ENCODE assay signal across 10 mouse cellular contexts in the genomic region with DNA sequence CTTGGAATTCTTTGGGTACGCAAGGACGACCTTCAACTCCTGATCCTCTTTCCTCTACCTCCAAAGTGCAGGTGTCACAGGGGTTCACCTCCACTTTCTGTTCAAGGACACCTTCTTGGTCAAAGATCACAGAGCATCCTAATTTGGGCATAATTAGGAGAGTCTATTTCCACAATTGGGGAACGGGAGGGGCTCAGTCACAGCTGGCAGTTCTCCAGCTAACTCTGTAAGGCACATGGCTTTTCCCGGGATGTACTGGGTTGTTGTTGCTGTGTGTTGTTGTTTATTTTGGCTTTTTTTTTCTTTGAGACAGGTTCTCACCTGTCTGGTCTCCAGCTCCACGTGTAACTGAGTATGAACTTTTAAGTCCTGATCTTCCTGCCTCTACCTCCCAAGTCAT. TPM values are rescaled to one million over a fixed set of nuclear protein-coding genes. Genes with fewer than 3 reads are reported as not detected.
DNase-seq lines count a peak whose midpoint lies in the region; ATAC-seq and TF ChIP-seq lines count a peak whose summit lies in the region.
"Had no signal": no experiment of that assay in that cellular context is flagged by ENCODE, and none has a peak within 500 bp of the region (broad histone marks: within the 10 kb centered on the region; RNA-seq: fewer than 3 reads in every experiment).

No protein-coding gene starts in this region.

- peak overlapping the region; percentile 85 for H3K4me2 ChIP-seq in hindbrain, embryonic 13.5 days
- peak overlapping the region; percentile 95 for H3K4me2 ChIP-seq in liver, postnatal 0 days (ENCODE audit: low read depth, low read length)

- no peak for ATAC-seq in hindbrain, embryonic 13.5 days (ENCODE audit: low FRiP score)
- ATAC-seq in liver, postnatal 0 days = no peak
- no peak for ATAC-seq in megakaryocyte progenitor cell, adult 5-6 weeks (replicated peaks; ENCODE audit: poor library complexity)

- H3K9ac ChIP-seq in hindbrain, embryonic 13.5 days = peak overlapping the region; percentile 72; the same call in 1 of the 2 replicates
- no peak overlapping the region; the same call in 1 of the 2 replicates for H3K9ac ChIP-seq in liver, postnatal 0 days (replicated peaks)

- peaks cover 13% of the 10 kb centered on the region for H3K4me1 ChIP-seq in hindbrain, embryonic 13.5 days (replicated peaks)
- H3K4me1 ChIP-seq in liver, postnatal 0 days (ENCODE audit: insufficient read depth) = 0 out of 2 replicates have a peak, but pooled peaks cover 6% of the 10 kb centered on the region

- peaks cover 32% of the 10 kb centered on the region for H3K27me3 ChIP-seq in hindbrain, embryonic 13.5 days
- peaks cover 7% of the 10 kb centered on the region; the same call in 1 of the 2 replicates for H3K27me3 ChIP-seq in liver, postnatal 0 days (ENCODE audit: insufficient read depth, low read length)

- no peak for DNase-seq in gastrocnemius, adult 2 months
- no peak for DNase-seq in gastrocnemius, adult 8-10 months (ENCODE audit: low spot score in 2 of 2)
- peak; percentile 32 for DNase-seq in MN1 (ENCODE audit: low spot score)
- no peak for DNase-seq in liver, postnatal 0 days
- DNase-seq in right cerebral cortex, postnatal 25 days = no peak
- no peak for DNase-seq in c-Kit-positive CD71-positive TER-119-positive erythroid progenitor cells, embryonic 14.5 days (ENCODE audit: low spot score)

- peak overlapping the region; percentile 79 for H3K4me3 ChIP-seq in gastrocnemius, adult 2 months
- H3K4me3 ChIP-seq in hindbrain, embryonic 13.5 days = peak overlapping the region; percentile 48
- peak overlapping the region; percentile 62 for H3K4me3 ChIP-seq in liver, postnatal 0 days (ENCODE audit: low read depth, low read length)
- H3K4me3 ChIP-seq: myocyte had no signal

- no peaks in the 10 kb centered on the region for H3K36me3 ChIP-seq in hindbrain, embryonic 13.5 days
- no peaks in the 10 kb centered on the region for H3K36me3 ChIP-seq in liver, postnatal 0 days (replicated peaks; ENCODE audit: insufficient read depth, low read length)

- peak overlapping the region; percentile 82 for H3K27ac ChIP-seq in gastrocnemius, adult 2 months
- H3K27ac ChIP-seq in hindbrain, embryonic 13.5 days = no peak overlapping the region
- H3K27ac ChIP-seq in liver, postnatal 0 days (ENCODE audit: low read depth) = no peak overlapping the region

- no peak for TF ChIP-seq EP300 in liver, postnatal 0 days (IDR thresholded peaks at IDR 0.05; ENCODE audit: low read depth)

- no peaks in the 10 kb centered on the region for H3K9me3 ChIP-seq in hindbrain, embryonic 13.5 days
- no peaks in the 10 kb centered on the region for H3K9me3 ChIP-seq in liver, postnatal 0 days (ENCODE audit: low read length)

- TF ChIP-seq CTCF in gastrocnemius, adult 2 months (IDR thresholded peaks at IDR 0.05) = no peak
- no peak for TF ChIP-seq CTCF in liver, postnatal 0 days (IDR thresholded peaks at IDR 0.05; ENCODE audit: low read depth)

- 39% methylated on average over 5 of the region's 5 CpGs for WGBS in hindbrain, embryonic 13.5 days
- 52% methylated on average over 5 of the region's 5 CpGs for WGBS in liver, postnatal 0 days (ENCODE audit: insufficient replicate concordance)

- intact Hi-C loops in gastrocnemius, adult 2 months (cut with DNase I) = no loop called here

RNA-seq across cellular contexts. Expression of gene Mansc1, which starts 0.5 kb away (rescaled TPM):
- total RNA-seq in gastrocnemius, adult 2 months (2021) = 1 to 10 TPM in 1 of 2 experiments, under 1 TPM in 1; 0.98 to 1.1 TPM
- total RNA-seq in gastrocnemius, adult 8-10 months (2022) = 1 to 10 TPM in 1 of 4 experiments, under 1 TPM in 3; 0.46 to 1.0 (median 0.75) TPM
- 0.95 and 1.4 TPM in 2 replicates for polyA plus RNA-seq in hindbrain, embryonic 13.5 days (2015; fragmentation: Nextera tagmentation; extraction: Ambion mirVana)
- 1.6 TPM in 2 replicates for polyA plus RNA-seq in liver, postnatal 0 days (2015; fragmentation: Nextera tagmentation; extraction: Ambion mirVana)
- 7.3 and 8.1 TPM in 2 replicates for total RNA-seq in megakaryocyte progenitor cell, adult 5-6 weeks (2015)
- 2.7 and 3.3 TPM in 2 replicates for total RNA-seq in megakaryocyte progenitor cell, adult 5-6 weeks (2017)
- polyA plus RNA-seq: C2C12, myocyte had no signal

RNA-seq across cellular contexts. Expression of gene Borcs5, which starts 6.6 kb away (rescaled TPM):
- total RNA-seq in gastrocnemius, adult 2 months (2021) = 10 to 100 TPM; 15.1 to 17.1 TPM
- 10 to 100 TPM; 16.8 to 18.8 (median 17.4) TPM for total RNA-seq in gastrocnemius, adult 8-10 months (2022)
- 48.2 and 48.7 TPM in 2 replicates for polyA plus RNA-seq in hindbrain, embryonic 13.5 days (2015; fragmentation: Nextera tagmentation; extraction: Ambion mirVana)
- 8.2 and 8.3 TPM in 2 replicates for polyA plus RNA-seq in liver, postnatal 0 days (2015; fragmentation: Nextera tagmentation; extraction: Ambion mirVana)
- total RNA-seq in megakaryocyte progenitor cell, adult 5-6 weeks (2015) = 11.5 and 12.8 TPM in 2 replicates
- total RNA-seq in megakaryocyte progenitor cell, adult 5-6 weeks (2017) = 8.3 and 8.7 TPM in 2 replicates
